Mouse (Mus musculus) WW6 (cell line): ENCODE measurements around the gene Ppil4.
"Not testable (repeated sequence)": the region's sequence is repeated elsewhere in the genome, so short reads cannot be mapped to it uniquely, and the experiment has no call there.

Experiments
- DNase-seq: peaks from one replicate; pipeline ENCODE4 v3.0.0-alpha.2; 2013; ENCODE audit warnings: low read depth, low spot score

Gene Ppil4

DNA sequence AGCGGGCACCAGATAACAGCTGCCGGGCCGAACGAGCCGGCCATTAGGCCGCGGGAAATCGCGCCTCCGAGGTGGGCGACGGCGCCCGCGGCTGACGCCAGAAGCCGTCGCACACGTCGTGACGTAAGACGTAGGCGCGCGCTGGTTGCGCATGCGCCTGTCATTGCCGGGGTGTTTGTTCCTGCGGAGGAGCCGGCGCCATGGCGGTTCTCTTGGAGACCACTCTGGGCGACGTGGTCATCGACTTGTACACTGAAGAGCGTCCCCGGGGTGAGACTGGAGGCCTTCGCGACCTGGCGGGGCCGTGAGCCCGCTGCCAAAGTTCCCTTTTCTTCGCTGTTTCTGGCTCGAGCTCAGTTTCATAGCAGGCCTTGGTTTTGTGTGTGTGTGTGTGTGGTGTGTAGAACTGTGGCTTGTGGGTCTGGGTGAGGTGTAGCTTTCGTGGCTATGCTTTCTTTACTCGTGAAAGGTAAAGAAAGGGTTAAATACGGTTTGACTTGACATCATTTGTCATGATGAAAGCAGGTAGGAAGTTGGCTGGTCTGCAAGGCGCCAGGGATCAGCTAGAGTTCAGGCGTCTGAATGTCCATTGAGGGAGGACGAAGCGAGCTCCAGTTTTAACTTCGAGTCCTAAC is at the start of gene Ppil4, which contains the start of gene Ginm1:
Ppil4 (plus strand) TSS at position 141 of the 635 bp plus-strand sequence.
Ginm1 (minus strand) TSS at position 74 of the 635 bp plus-strand sequence.
- peak; percentile 75 for DNase-seq

DNA sequence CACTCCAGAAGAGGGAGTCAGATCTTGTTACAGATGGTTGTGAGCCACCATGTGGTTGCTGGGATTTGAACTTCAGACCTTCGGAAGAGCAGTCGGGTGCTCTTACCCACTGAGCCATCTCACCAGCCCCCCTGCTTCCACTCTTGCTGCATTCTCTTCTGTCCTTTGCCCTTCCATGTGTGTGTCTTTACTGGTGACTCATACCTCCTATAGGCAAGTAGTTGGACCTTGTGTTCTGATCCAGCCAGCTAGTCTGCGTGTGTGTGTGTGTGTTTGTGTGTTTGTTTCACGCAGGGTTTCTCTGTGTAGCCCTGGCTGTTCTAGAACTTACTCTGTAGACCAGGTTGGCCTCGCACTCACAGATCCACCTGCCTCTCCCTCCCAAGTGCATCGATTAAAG is 47.2 kb upstream of the Ppil4 start:
- not testable (repeated sequence) for DNase-seq

- no peak for DNase-seq
Measured at GRCm38 (mm10) chr10:7748752-7749151, 43.9 kb upstream of the Ppil4 start.

GRCm38 (mm10) chr10:7757544-7757943 is 35.1 kb upstream of the Ppil4 start:
- DNase-seq = no peak

DNA sequence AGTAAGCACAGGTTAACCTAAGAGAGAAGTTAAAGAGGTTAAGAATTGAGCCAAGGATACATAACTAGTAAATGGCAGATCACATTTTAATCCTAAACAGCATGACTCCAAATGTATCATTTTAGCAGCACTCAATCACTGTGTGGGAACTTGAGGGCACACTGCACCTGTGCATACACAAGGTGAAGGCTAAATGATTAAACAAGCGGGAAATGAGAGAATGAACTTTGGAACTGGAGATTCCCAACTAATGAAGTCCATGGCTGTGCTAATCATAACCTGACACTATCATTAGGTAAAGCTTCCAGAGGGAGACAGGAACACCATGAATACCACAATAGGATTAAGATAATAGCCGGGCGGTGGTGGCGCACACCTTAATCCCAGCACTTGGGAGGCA is 20.3 kb upstream of the Ppil4 start:
- no peak for DNase-seq

DNA sequence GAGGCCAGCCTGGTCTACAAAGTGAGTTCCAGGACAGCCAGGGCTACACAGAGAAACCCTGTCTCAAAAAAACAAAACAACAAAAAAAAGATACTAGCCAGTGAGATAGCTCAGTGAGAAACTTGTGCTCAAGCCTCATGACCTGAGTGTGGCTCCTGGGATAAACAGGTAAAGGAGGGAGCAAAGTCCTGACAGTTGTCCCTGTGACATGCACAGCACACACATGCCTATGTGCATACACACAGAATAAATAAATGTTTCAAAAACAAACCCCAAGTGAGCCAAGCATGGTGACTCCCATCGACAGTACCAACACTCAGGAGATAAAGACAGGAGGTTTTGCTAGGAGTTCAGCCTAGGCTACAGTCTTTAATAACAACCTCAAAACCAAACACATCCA is 19.9 kb upstream of the Ppil4 start:
- DNase-seq = no peak

- DNase-seq = no peak
Measured at GRCm38 (mm10) chr10:7775421-7775820, 17.3 kb upstream of the Ppil4 start.

GRCm38 (mm10) chr10:7778361-7778760 is 14.3 kb upstream of the Ppil4 start:
- no peak for DNase-seq

- DNase-seq = no peak
Measured at GRCm38 (mm10) chr10:7779751-7780237, 12.9 kb upstream of the Ppil4 start.

DNA sequence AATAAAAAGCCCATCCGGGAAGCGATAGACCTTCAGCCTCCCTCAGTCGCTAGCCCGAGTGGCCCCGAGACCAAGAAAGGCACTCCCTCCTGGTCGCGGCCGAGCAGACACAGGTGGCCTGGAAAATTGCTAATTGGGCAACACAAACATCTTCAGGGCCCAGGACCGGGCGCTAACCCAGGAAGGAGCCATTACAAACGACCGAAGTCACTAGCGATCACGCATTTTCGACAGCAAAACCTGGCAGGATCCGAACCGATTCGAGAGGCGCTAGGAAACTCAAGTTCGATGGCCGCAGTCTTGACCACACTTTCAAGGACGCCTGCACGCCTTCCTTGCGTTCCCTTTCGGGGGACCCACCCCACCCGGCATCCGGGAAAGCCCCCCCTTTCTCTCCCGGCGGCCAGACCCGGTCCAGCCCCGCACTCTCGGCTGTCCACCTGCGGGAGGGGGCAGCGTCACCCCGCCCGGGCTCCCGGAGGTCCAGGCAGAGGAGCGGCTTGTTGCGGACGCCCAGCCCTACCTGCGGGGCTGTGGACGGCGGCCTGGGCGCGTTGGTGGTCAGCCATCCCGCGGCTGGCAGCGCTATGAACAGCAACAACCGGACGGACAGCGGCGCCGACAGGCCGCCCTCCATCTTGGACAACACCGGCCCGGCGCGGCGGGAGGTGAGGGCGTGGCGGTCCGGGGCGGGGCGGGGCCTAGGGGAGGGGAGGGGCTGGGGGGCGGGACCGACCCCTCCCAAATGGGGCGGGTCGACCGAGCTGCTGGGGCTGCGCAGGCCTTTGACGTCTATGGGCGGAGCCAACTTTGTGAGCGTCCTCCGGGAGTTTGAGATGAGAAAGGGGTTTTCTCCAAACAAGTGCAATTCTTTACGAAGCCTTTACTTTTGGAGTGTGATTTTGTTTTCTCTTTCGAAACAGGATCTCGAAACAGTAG is 12.2 kb upstream of the Ppil4 start:
- peak; percentile 43 for DNase-seq

DNA sequence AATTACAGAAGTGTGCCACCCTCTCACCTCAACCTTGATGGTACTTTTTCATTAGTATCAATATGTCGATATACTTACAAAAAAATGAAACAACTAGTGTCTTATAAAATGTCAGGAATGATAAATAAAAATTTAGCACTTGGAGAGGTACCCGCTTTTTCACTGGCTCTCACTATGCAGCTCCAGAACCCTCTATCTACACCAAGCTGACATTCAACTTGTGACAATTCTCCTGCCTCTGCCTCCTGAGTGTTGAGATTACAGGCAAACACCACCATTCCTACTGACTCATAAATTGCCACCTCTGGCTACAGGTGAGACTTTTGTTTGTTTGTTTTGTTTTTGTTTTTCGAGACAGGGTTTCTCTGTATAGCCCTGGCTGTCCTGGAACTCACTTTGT is 11.5 kb upstream of the Ppil4 start:
- no peak for DNase-seq

DNA sequence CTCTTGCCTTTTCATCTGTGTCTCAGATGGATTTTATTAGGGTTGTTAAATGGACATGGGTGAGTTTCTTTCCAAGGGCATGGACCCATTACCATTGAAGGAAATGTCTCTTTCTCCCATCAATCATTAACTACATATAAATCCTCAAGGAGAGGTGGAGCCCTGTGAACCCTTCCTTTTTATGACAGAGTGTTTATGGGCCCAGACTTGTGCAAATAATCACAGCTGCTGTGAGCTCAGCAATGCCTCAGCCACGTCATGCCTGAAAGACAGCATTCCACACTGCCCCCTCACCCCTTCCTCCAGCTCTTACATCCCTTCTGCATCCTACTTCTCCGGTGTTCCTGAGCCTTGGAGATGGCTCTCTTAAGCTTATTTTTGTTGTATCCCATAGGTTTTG is 5.4 kb upstream of the Ppil4 start:
- DNase-seq = no peak

GRCm38 (mm10) chr10:7792254-7792750 is 389 bp upstream of the Ppil4 start:
- no peak for DNase-seq

GRCm38 (mm10) chr10:7801258-7801657 is 8.6 kb downstream of the Ppil4 start:
- no peak for DNase-seq

- DNase-seq = no peak
Measured at GRCm38 (mm10) chr10:7802519-7803140, 9.9 kb downstream of the Ppil4 start.

GRCm38 (mm10) chr10:7809937-7810336 is 17.2 kb downstream of the Ppil4 start:
- DNase-seq = no peak

- DNase-seq = no peak
Measured at GRCm38 (mm10) chr10:7816476-7816875, 23.8 kb downstream of the Ppil4 start.

DNA sequence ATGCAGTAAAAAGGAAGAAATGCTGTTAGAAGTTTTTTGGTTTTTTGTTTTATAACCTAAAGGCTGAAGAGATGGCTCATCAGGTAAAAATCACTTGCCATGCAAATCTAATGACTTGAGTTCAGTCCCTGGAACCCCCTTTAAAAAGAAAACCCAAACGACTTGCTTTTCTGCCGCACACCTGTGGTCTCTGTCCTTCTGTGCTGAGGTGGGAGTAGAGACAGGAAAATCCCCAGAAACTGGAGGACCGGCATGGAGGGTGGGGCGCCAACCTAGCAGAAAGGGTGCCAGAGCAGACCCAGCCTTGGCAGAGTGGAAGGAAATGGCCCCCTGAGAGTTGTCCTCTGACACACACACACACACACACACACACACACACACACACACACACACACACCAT is 26.0 kb downstream of the Ppil4 start:
- no peak for DNase-seq

- no peak for DNase-seq
Measured at GRCm38 (mm10) chr10:7819156-7819555, 26.5 kb downstream of the Ppil4 start.

GRCm38 (mm10) chr10:7819603-7820002 is 26.9 kb downstream of the Ppil4 start:
- no peak for DNase-seq

DNA sequence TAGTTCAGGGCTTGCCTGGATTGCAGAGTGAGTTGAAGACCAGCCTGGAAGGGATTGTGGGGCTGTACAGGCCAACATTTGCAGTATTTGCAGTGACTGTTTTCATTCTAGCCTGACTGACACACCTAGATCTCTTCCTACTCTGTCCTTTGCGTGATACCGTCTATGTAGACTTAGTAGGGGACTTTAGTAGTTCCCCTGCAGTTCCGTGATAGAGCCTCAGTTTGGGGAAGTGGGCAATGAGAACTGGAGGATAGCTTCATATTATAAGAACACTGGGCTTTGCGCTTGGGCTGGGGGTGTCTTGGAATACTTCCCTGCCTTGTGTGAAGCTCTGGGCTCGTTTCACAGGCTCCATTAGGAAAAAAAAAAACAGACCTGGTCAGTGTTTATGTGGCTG is 27.5 kb downstream of the Ppil4 start:
- no peak for DNase-seq

DNA sequence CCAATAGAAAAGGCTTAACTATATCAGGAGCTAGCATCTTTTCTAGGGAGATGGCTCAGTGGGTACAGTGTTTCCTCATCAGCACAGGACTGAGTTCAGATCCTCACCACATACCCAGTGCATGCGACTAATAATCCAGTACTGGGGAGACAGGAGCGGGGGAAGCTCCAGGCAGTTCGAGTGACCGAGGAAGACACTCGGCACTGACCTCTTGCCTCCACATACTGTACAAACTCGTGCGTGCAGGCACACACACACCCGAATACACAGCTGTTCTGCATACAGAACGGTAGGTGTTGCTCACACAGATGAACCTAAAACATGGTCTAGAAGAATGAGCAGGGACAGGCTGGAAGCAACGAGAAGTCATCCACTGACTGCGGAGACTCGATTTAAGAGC is 29.3 kb downstream of the Ppil4 start:
- no peak for DNase-seq
